Comparison of ENCODE assay signal across 21 mouse cellular contexts in the genomic region with DNA sequence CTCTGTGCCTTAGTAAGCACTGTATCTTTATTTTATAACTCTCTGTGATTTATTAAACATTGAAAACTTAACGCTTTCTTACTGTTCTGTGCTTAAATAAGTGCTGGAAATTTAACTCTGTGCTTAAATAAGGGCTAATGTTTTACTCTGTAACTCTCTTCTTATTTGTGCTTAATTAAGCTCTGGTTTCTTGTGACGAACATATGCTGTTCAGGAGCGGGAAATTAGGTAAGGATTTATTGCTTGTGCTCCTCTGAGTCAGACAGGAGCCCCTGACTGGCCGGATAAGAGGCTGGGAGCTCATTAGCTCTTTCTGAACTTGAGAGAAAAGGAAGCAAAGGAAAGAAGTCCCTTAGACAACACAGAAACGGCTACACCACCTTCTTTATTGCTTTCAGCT. TPM values are rescaled to one million over a fixed set of nuclear protein-coding genes. Genes with fewer than 3 reads are reported as not detected.
"Had no signal": no experiment of that assay in that cellular context is flagged by ENCODE, and none has a peak within 500 bp of the region (broad histone marks: within the 10 kb centered on the region; RNA-seq: fewer than 3 reads in every experiment).

No protein-coding gene starts in this region.

- H3K27me3 ChIP-seq: liver, embryonic 13.5 days; lung, embryonic 15.5 days; midbrain, embryonic 12.5 days; neural tube, embryonic 13.5 days; stomach, embryonic 15.5 days had no signal

- H3K27ac ChIP-seq: layer of hippocampus, adult 2 months; liver, embryonic 13.5 days; lung, embryonic 15.5 days; macrophage; midbrain, embryonic 12.5 days; neural tube, embryonic 13.5 days; stomach, embryonic 15.5 days had no signal

- H3K36me3 ChIP-seq: liver, embryonic 13.5 days; lung, embryonic 15.5 days; midbrain, embryonic 12.5 days; neural tube, embryonic 13.5 days; stomach, embryonic 15.5 days had no signal

- DNase-seq: kidney, postnatal 10 days; kidney, postnatal 4 days; left cerebral cortex, postnatal 4 days; liver; liver, embryonic 13.5 days; liver, postnatal 0 days; lung, postnatal 14 days; retina, postnatal 1 day; right cerebral cortex, postnatal 4 days had no signal

- H3K4me2 ChIP-seq: liver, embryonic 13.5 days; lung, embryonic 15.5 days; midbrain, embryonic 12.5 days; neural tube, embryonic 13.5 days; stomach, embryonic 15.5 days had no signal

- H3K4me1 ChIP-seq: liver, embryonic 13.5 days; lung, embryonic 15.5 days; midbrain, embryonic 12.5 days; neural tube, embryonic 13.5 days; stomach, embryonic 15.5 days had no signal

- H3K9me3 ChIP-seq: liver, embryonic 13.5 days; lung, embryonic 15.5 days; megakaryocyte, embryonic 14.5 days; midbrain, embryonic 12.5 days; neural tube, embryonic 13.5 days; stomach, embryonic 15.5 days had no signal

- H3K9ac ChIP-seq: liver, embryonic 13.5 days; liver, postnatal 0 days; lung, embryonic 15.5 days; midbrain, embryonic 12.5 days; neural tube, embryonic 13.5 days; stomach, embryonic 15.5 days had no signal

- ATAC-seq: intestine, postnatal 0 days; liver, postnatal 0 days; midbrain, embryonic 16.5 days had no signal

- H3K4me3 ChIP-seq: layer of hippocampus, adult 2 months; liver, embryonic 13.5 days; lung, embryonic 15.5 days; megakaryocyte, embryonic 14.5 days; midbrain, embryonic 12.5 days; neural tube, embryonic 13.5 days; stomach, embryonic 15.5 days had no signal

RNA-seq across cellular contexts. Expression of gene Gm12253, which starts 5.5 kb away (rescaled TPM):
- polyA plus RNA-seq: intestine, postnatal 0 days; liver, embryonic 13.5 days; liver, postnatal 0 days; lung, embryonic 15.5 days; macrophage; midbrain, embryonic 12.5 days; midbrain, embryonic 16.5 days; neural tube, embryonic 13.5 days; stomach, embryonic 15.5 days; testis, adult 2 months had no signal

RNA-seq across cellular contexts. Expression of gene Lypd9, which starts 14.9 kb away (rescaled TPM):
- polyA plus RNA-seq: intestine, postnatal 0 days; liver, embryonic 13.5 days; liver, postnatal 0 days; lung, embryonic 15.5 days; macrophage; midbrain, embryonic 12.5 days; midbrain, embryonic 16.5 days; neural tube, embryonic 13.5 days; spleen, adult 2 months; stomach, embryonic 15.5 days; thymus, postnatal 0 days had no signal

RNA-seq across cellular contexts. Expression of gene 1810065E05Rik, which starts 17.0 kb away (rescaled TPM):
- polyA plus RNA-seq: liver, embryonic 13.5 days; liver, postnatal 0 days; lung, embryonic 15.5 days; macrophage; midbrain, embryonic 12.5 days; midbrain, embryonic 16.5 days; neural tube, embryonic 13.5 days had no signal

RNA-seq across cellular contexts. Expression of gene Olfr30, which starts 24.2 kb away (rescaled TPM):
- polyA plus RNA-seq: intestine, postnatal 0 days; liver, embryonic 13.5 days; liver, postnatal 0 days; lung, embryonic 15.5 days; macrophage; midbrain, embryonic 12.5 days; midbrain, embryonic 16.5 days; neural tube, embryonic 13.5 days; spleen, adult 2 months; stomach, embryonic 15.5 days; thymus, postnatal 0 days had no signal

RNA-seq across cellular contexts. Expression of gene Olfr332, which starts 54.5 kb away (rescaled TPM):
- polyA plus RNA-seq: intestine, postnatal 0 days; liver, embryonic 13.5 days; liver, postnatal 0 days; lung, embryonic 15.5 days; macrophage; midbrain, embryonic 12.5 days; midbrain, embryonic 16.5 days; neural tube, embryonic 13.5 days; spleen, adult 2 months; stomach, embryonic 15.5 days; testis, adult 2 months; thymus, postnatal 0 days had no signal
